Mouse (Mus musculus): ENCODE measurements at regions not wholly inside any gene's neighbourhood (a gene's known extent, or its start where the extent isn't known, plus 50 kb on each side); places are given as distances from the start of the nearest gene placed in this dataset.

DNA sequence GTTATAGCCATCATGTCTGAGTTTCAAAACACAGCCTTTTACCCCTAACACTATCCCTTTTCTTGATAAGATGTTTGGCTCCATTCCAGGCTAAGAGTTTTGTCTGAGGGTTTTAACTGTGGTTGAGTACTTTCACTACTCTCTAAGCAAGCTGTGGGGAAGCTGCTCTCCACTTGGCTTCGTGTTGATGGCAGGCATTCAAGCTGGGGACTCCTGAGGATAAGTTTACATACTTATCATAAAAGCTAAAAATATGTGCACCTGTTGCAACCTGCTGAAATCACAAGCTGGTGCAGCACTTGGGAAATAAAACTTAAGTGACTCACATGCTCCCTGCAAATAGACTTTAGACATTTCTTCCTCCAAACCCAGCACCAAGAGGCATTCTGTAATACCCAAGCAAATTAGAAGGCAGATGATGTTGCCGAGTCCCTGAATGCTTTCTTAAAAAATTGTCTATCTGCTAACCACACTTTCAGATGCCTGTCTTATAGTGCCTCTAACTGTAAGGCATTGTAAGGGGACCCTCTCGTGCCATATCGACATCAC lies 169.3 kb downstream of the Lnpk start:
- no peaks in the 10 kb centered on the region for H3K4me1 ChIP-seq (ENCODE audit: insufficient read depth, low read depth, low read length)
- no peak overlapping the region for H3K4me3 ChIP-seq (ENCODE audit: low read depth, low read length)
- DNase-seq (ENCODE audit: low spot score) (no peak), ATAC-seq (ENCODE audit: extremely low read depth, insufficient number of reproducible peaks, low FRiP score, poor library complexity, severe bottlenecking) (no peak)
- H3K9me3 ChIP-seq (replicated peaks) = no peaks in the 10 kb centered on the region
- H3K36me3 ChIP-seq (replicated peaks) = no peaks in the 10 kb centered on the region
- TF ChIP-seq TAL1 (conservative IDR thresholded peaks at IDR 0.05; ENCODE audit: low read depth, low read length) (no peak), GATA1 (IDR thresholded peaks at IDR 0.05; ENCODE audit: borderline replicate concordance, low read length) (no peak), POLR2AphosphoS5 (IDR thresholded peaks at IDR 0.05; ENCODE audit: insufficient replicate concordance, low read depth, low read length) (no peak), GATA2 (IDR thresholded peaks at IDR 0.05; ENCODE audit: borderline replicate concordance, low read depth, low read length) (no peak), CTCF (IDR thresholded peaks at IDR 0.05; ENCODE audit: low read depth, low read length) (no peak)
- no peaks in the 10 kb centered on the region for H3K27me3 ChIP-seq (ENCODE audit: insufficient read depth, low read length)

DNA sequence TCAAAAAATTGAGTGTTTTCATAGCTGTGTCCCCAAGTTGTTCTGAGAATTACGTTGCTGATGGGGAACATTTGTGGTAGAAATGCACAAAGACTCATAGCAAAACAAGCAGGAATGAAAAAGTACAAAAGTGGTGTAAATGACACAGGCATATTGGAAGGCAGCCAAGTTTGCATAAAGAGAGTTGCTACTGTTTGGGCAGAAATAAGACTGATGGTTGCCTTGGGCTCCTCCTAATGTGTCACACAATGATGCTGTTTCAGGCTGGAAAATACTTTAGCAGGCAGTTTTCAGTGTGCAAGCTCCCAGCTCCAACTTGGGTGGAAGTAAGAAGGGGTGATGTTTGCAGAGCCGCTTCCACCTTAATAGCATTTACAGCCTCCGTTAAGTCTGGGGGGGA lies 174.7 kb downstream of the Lnpk start:
- H3K36me3 ChIP-seq (replicated peaks) = no peaks in the 10 kb centered on the region
- H3K4me1 ChIP-seq (ENCODE audit: insufficient read depth, low read depth, low read length) = no peaks in the 10 kb centered on the region
- H3K4me3 ChIP-seq (ENCODE audit: low read depth, low read length) = no peak overlapping the region
- no peak for ATAC-seq (ENCODE audit: extremely low read depth, insufficient number of reproducible peaks, low FRiP score, poor library complexity, severe bottlenecking)
- no peak for TF ChIP-seq GATA1 (IDR thresholded peaks at IDR 0.05; ENCODE audit: borderline replicate concordance, low read length)
- TF ChIP-seq GATA2 (IDR thresholded peaks at IDR 0.05; ENCODE audit: borderline replicate concordance, low read depth, low read length) = no peak
- TF ChIP-seq POLR2AphosphoS5 (IDR thresholded peaks at IDR 0.05; ENCODE audit: insufficient replicate concordance, low read depth, low read length) = no peak
- no peak for TF ChIP-seq CTCF (IDR thresholded peaks at IDR 0.05; ENCODE audit: low read depth, low read length)
- TF ChIP-seq TAL1 (conservative IDR thresholded peaks at IDR 0.05; ENCODE audit: low read depth, low read length) = no peak
- no peaks in the 10 kb centered on the region for H3K9me3 ChIP-seq (replicated peaks)
- no peaks in the 10 kb centered on the region; the same call in 1 of the 2 replicates for H3K27me3 ChIP-seq (ENCODE audit: insufficient read depth, low read length)
- no peak for DNase-seq (ENCODE audit: low spot score)

DNA sequence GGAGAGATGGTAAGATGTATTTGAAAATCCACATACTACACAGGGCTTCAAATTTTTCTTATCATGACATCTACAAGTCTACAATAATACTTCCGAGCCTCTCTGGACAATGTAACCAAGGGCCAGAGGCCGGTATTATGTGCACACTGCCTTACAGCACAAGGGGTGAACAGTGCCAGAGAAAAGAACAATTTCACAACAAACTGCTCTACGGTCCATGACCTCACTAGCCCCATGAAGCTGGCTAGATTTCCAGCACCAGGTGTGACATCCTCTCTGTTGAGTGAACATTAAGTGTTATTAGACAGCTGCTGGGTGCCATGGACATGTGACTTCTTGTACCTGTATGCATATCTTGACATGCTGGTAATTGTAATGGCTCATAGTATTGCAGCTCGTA lies 188.2 kb downstream of the Lnpk start:
- no peaks in the 10 kb centered on the region for H3K4me1 ChIP-seq (ENCODE audit: insufficient read depth, low read depth, low read length)
- DNase-seq (ENCODE audit: low spot score) = no peak
- no peaks in the 10 kb centered on the region for H3K9me3 ChIP-seq (replicated peaks)
- no peak for ATAC-seq (ENCODE audit: extremely low read depth, insufficient number of reproducible peaks, low FRiP score, poor library complexity, severe bottlenecking)
- no peak overlapping the region for H3K4me3 ChIP-seq (ENCODE audit: low read depth, low read length)
- no peaks in the 10 kb centered on the region for H3K27me3 ChIP-seq (ENCODE audit: insufficient read depth, low read length)
- TF ChIP-seq TAL1 (conservative IDR thresholded peaks at IDR 0.05; ENCODE audit: low read depth, low read length) (no peak), POLR2AphosphoS5 (IDR thresholded peaks at IDR 0.05; ENCODE audit: insufficient replicate concordance, low read depth, low read length) (no peak), GATA2 (IDR thresholded peaks at IDR 0.05; ENCODE audit: borderline replicate concordance, low read depth, low read length) (no peak), GATA1 (IDR thresholded peaks at IDR 0.05; ENCODE audit: borderline replicate concordance, low read length) (no peak)
- no peaks in the 10 kb centered on the region for H3K36me3 ChIP-seq (replicated peaks)

DNA sequence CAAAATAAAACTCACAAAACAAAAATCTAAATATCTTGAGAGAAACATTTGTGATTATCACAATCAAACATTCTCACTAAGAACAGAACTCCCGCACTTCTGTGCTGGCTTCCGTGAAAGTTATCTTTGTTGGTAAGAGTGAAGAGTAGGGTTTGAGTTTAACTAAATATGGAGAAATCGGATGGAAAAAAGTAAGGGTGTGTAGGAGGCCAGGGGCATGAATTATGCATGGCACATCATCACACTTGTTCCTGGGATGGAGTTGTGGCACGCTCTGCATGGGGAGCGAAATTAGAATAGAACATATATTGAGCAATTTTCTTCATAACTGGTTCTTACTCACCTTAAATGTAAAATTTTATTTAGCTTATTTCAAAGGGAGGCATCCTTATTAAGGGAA lies 191.2 kb downstream of the Lnpk start:
- Histone ChIP-seq H3K4me1 (ENCODE audit: insufficient read depth, low read depth, low read length) (no peaks in the 10 kb centered on the region), H3K27me3 (ENCODE audit: insufficient read depth, low read length) (no peaks in the 10 kb centered on the region), H3K4me3 (ENCODE audit: low read depth, low read length) (no peak overlapping the region), H3K36me3 (replicated peaks) (no peaks in the 10 kb centered on the region), H3K9me3 (replicated peaks) (no peaks in the 10 kb centered on the region)
- TF ChIP-seq POLR2AphosphoS5 (IDR thresholded peaks at IDR 0.05; ENCODE audit: insufficient replicate concordance, low read depth, low read length) = no peak
- no peak for TF ChIP-seq CTCF (IDR thresholded peaks at IDR 0.05; ENCODE audit: low read depth, low read length)
- no peak for TF ChIP-seq GATA1 (IDR thresholded peaks at IDR 0.05; ENCODE audit: borderline replicate concordance, low read length)
- no peak for TF ChIP-seq TAL1 (conservative IDR thresholded peaks at IDR 0.05; ENCODE audit: low read depth, low read length)
- no peak for TF ChIP-seq GATA2 (IDR thresholded peaks at IDR 0.05; ENCODE audit: borderline replicate concordance, low read depth, low read length)
- no peak for ATAC-seq (ENCODE audit: extremely low read depth, insufficient number of reproducible peaks, low FRiP score, poor library complexity, severe bottlenecking)
- DNase-seq (ENCODE audit: low spot score) = no peak

DNA sequence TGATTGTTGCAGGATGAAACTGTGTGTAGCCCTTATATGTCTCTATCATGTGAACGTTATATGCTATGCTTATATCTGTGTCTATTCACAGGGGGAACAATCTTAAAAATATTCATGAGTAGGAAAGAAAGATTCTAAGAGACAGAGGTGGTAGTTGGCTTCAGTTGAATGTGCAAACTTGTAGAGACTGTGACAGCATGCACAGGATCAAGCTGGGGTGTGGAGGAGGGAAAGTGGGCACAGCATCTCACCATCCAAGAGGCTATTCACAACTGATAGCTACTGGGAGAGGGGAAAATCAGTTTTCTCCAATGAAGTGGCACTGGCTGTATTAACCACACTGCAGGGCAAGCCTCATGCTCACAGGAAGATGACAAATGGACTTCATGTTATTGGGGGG lies 194.3 kb downstream of the Lnpk start:
- Histone ChIP-seq H3K9me3 (replicated peaks) (no peaks in the 10 kb centered on the region), H3K27me3 (ENCODE audit: insufficient read depth, low read length) (peaks cover 5% of the 10 kb centered on the region; the same call in 1 of the 2 replicates), H3K36me3 (replicated peaks) (no peaks in the 10 kb centered on the region), H3K4me3 (ENCODE audit: low read depth, low read length) (no peak overlapping the region), H3K4me1 (ENCODE audit: insufficient read depth, low read depth, low read length) (no peaks in the 10 kb centered on the region)
- ATAC-seq (ENCODE audit: extremely low read depth, insufficient number of reproducible peaks, low FRiP score, poor library complexity, severe bottlenecking) (no peak), DNase-seq (ENCODE audit: low spot score) (no peak)
- TF ChIP-seq TAL1 (conservative IDR thresholded peaks at IDR 0.05; ENCODE audit: low read depth, low read length) (no peak), POLR2AphosphoS5 (IDR thresholded peaks at IDR 0.05; ENCODE audit: insufficient replicate concordance, low read depth, low read length) (no peak), GATA2 (IDR thresholded peaks at IDR 0.05; ENCODE audit: borderline replicate concordance, low read depth, low read length) (no peak), GATA1 (IDR thresholded peaks at IDR 0.05; ENCODE audit: borderline replicate concordance, low read length) (no peak), CTCF (IDR thresholded peaks at IDR 0.05; ENCODE audit: low read depth, low read length) (no peak)

DNA sequence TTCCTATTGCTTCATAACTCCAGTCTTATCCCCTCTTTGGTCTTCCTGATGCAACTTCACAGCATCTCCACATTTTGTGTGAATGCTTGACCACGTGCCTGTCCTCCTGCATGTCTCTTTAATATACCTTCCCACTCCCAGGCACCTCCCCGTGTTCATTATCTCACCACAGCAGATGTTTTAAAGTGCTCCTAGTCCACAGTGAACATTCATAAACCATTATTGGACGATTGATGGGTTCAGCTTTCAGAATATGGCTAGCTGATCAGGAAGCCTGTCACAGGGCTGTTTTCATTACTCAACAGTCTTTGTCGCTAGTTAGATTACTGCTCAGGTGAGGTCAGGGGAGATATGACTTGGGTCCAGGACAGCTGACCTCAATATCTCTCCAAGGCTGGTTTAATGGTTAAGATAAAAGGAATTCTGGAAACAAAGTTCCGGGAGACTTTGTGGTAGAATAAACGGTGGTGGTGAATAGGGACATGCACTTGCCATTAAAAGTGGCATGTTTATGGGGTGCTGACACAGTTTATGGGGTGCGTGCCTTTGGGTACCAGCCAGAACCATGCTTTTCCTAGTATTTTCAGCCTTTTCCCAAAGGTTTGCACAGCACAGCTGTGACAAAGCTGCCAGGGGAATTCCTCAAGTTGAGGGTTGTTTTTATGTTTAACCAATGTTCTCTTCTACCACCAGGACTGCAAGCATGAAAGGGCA lies 198.5 kb downstream of the Lnpk start:
- ATAC-seq (ENCODE audit: extremely low read depth, insufficient number of reproducible peaks, low FRiP score, poor library complexity, severe bottlenecking) (no peak), DNase-seq (ENCODE audit: low spot score) (no peak)
- no peaks in the 10 kb centered on the region for H3K4me1 ChIP-seq (ENCODE audit: insufficient read depth, low read depth, low read length)
- H3K9me3 ChIP-seq (replicated peaks) = no peaks in the 10 kb centered on the region
- H3K36me3 ChIP-seq (replicated peaks) = no peaks in the 10 kb centered on the region
- no peak overlapping the region for H3K4me3 ChIP-seq (ENCODE audit: low read depth, low read length)
- peaks cover 5% of the 10 kb centered on the region; the same call in 1 of the 2 replicates for H3K27me3 ChIP-seq (ENCODE audit: insufficient read depth, low read length)
- TF ChIP-seq TAL1 (conservative IDR thresholded peaks at IDR 0.05; ENCODE audit: low read depth, low read length) (no peak), GATA1 (IDR thresholded peaks at IDR 0.05; ENCODE audit: borderline replicate concordance, low read length) (no peak), POLR2AphosphoS5 (IDR thresholded peaks at IDR 0.05; ENCODE audit: insufficient replicate concordance, low read depth, low read length) (no peak), GATA2 (IDR thresholded peaks at IDR 0.05; ENCODE audit: borderline replicate concordance, low read depth, low read length) (no peak), CTCF (IDR thresholded peaks at IDR 0.05; ENCODE audit: low read depth, low read length) (no peak)
